Mouse (Mus musculus) olfactory bulb, adult 2 months (tissue): ENCODE data around the gene Gm20390.

Source experiments
- CTCF ChIP-seq: fragments of 200-500 bp; IDR thresholded peaks from 2 replicates; pipeline ENCODE4 v1.5.1; 2012; ENCODE audit warnings: low read depth, mild to moderate bottlenecking, low read length, moderate library complexity; ENCODE audit not compliant: insufficient read depth
- POLR2A ChIP-seq: fragments of 200-500 bp; IDR thresholded peaks from 2 replicates; pipeline ENCODE4 v1.6.1; 2012; ENCODE audit warnings: mild to moderate bottlenecking, low read depth, low read length, moderate library complexity; ENCODE audit not compliant: insufficient read depth

DNA sequence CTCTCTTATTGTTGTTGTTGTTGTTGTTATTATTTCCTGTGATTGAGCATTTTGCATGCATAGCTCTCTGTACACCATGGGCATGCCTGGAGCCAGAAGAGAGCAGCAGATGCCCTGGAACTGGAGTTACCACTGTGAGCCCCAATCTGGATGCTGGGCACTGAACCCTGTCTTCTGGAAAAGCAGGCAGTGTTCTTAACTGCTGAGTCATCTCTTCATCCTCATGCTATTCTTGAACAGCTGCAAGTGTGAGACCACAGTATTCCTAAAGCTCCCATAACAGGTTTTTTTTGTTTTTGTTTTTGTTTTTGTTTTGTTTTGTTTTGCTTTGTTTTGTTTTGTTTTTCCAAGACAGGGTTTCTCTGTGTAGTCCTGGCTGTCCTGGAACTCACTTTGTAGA is 18.2 kb upstream of the Gm20390 start:
- TF ChIP-seq CTCF (no peak), POLR2A (no peak)
